Mouse (Mus musculus): ENCODE measurements at regions not wholly inside any gene's neighbourhood (a gene's known extent, or its start where the extent isn't known, plus 50 kb on each side); places are given as distances from the start of the nearest gene placed in this dataset.

GRCm38 (mm10) chr4:106232499-106232970, 83.5 kb upstream of the Usp24 start:
- TF ChIP-seq REST (IDR thresholded peaks at IDR 0.05; ENCODE audit: insufficient read depth, insufficient read length) (no peak), E2F4 (IDR thresholded peaks at IDR 0.05; ENCODE audit: insufficient read depth) (no peak), MYOD1 (IDR thresholded peaks at IDR 0.05; ENCODE audit: control insufficient read depth in 1 of 3, insufficient read length in 2 of 3, low read depth in 2 of 3) (no peak), CEBPB (IDR thresholded peaks at IDR 0.05; ENCODE audit: insufficient read depth, poor library complexity, severe bottlenecking) (no peak), SRF (IDR thresholded peaks at IDR 0.05; ENCODE audit: control insufficient read depth, insufficient read length, low read depth) (no peak), TCF3 (IDR thresholded peaks at IDR 0.05; ENCODE audit: insufficient read length, low read depth) (no peak), MAX (IDR thresholded peaks at IDR 0.05; ENCODE audit: low read depth) (no peak), MYOG (IDR thresholded peaks at IDR 0.05; ENCODE audit: control insufficient read depth in 1 of 3, insufficient read depth in 1 of 3, insufficient read length in 2 of 3, low read depth in 2 of 3) (no peak), POLR2A (IDR thresholded peaks at IDR 0.05; ENCODE audit: insufficient read length, low read depth) (no peak), TCF12 (IDR thresholded peaks at IDR 0.05; ENCODE audit: insufficient read depth, poor library complexity, severe bottlenecking) (no peak), POLR2AphosphoS2 (IDR thresholded peaks at IDR 0.05; ENCODE audit: insufficient read length, low read depth) (no peak), USF1 (IDR thresholded peaks at IDR 0.05; ENCODE audit: low read depth) (no peak)
- no peak overlapping the region for H3K4me2 ChIP-seq (ENCODE audit: low read depth)
- no peaks in the 10 kb centered on the region for H3K27me3 ChIP-seq (ENCODE audit: control insufficient read depth, insufficient read depth, insufficient read length)

GRCm38 (mm10) chr4:106244384-106244819, 71.6 kb upstream of the Usp24 start:
- no peaks in the 10 kb centered on the region for H3K27me3 ChIP-seq (ENCODE audit: control insufficient read depth, insufficient read depth, insufficient read length)
- no peaks in the 10 kb centered on the region for H3K36me3 ChIP-seq (ENCODE audit: control insufficient read depth, insufficient read depth)
- TF ChIP-seq MYOG (IDR thresholded peaks at IDR 0.05; ENCODE audit: control insufficient read depth in 1 of 3, insufficient read depth in 1 of 3, insufficient read length in 2 of 3, low read depth in 2 of 3), result no peak
- no peak for TF ChIP-seq MYOD1 (IDR thresholded peaks at IDR 0.05; ENCODE audit: control insufficient read depth in 1 of 3, insufficient read length in 2 of 3, low read depth in 2 of 3)
- TF ChIP-seq TCF3 (IDR thresholded peaks at IDR 0.05; ENCODE audit: insufficient read length, low read depth), result no peak
- no peak for TF ChIP-seq CEBPB (IDR thresholded peaks at IDR 0.05; ENCODE audit: insufficient read depth, poor library complexity, severe bottlenecking)
- no peak for TF ChIP-seq POLR2AphosphoS2 (IDR thresholded peaks at IDR 0.05; ENCODE audit: insufficient read length, low read depth)
- TF ChIP-seq SRF (IDR thresholded peaks at IDR 0.05; ENCODE audit: control insufficient read depth, insufficient read length, low read depth), result no peak
- no peak for TF ChIP-seq E2F4 (IDR thresholded peaks at IDR 0.05; ENCODE audit: insufficient read depth)
- no peak for TF ChIP-seq TCF12 (IDR thresholded peaks at IDR 0.05; ENCODE audit: insufficient read depth, poor library complexity, severe bottlenecking)
- no peak for TF ChIP-seq POLR2A (IDR thresholded peaks at IDR 0.05; ENCODE audit: insufficient read length, low read depth)
- no peak for TF ChIP-seq USF1 (IDR thresholded peaks at IDR 0.05; ENCODE audit: low read depth)
- TF ChIP-seq REST (IDR thresholded peaks at IDR 0.05; ENCODE audit: insufficient read depth, insufficient read length), result no peak
- TF ChIP-seq MAX (IDR thresholded peaks at IDR 0.05; ENCODE audit: low read depth), result no peak
- H3K4me3 ChIP-seq, result no peak overlapping the region
- no peak overlapping the region for H3K4me2 ChIP-seq (ENCODE audit: low read depth)
- no peak overlapping the region for H3ac ChIP-seq (ENCODE audit: control insufficient read depth, insufficient read length)
- H3K79me2 ChIP-seq (ENCODE audit: control insufficient read depth, insufficient read depth), result no peaks in the 10 kb centered on the region

More at GRCm38 (mm10) chr4:106232499-106232970, 83.5 kb upstream of the Usp24 start:
- no peaks in the 10 kb centered on the region for H3K79me2 ChIP-seq (ENCODE audit: control insufficient read depth, insufficient read depth)
- no peaks in the 10 kb centered on the region for H3K36me3 ChIP-seq (ENCODE audit: control insufficient read depth, insufficient read depth)
- no peak overlapping the region for H3K4me3 ChIP-seq
- no peak overlapping the region for H3ac ChIP-seq (ENCODE audit: control insufficient read depth, insufficient read length)

GRCm38 (mm10) chr4:106244826-106245510, 71.0 kb upstream of the Usp24 start:
- H3K79me2 ChIP-seq (ENCODE audit: control insufficient read depth, insufficient read depth), result no peaks in the 10 kb centered on the region
- TF ChIP-seq MYOG (IDR thresholded peaks at IDR 0.05; ENCODE audit: control insufficient read depth in 1 of 3, insufficient read depth in 1 of 3, insufficient read length in 2 of 3, low read depth in 2 of 3) (no peak), REST (IDR thresholded peaks at IDR 0.05; ENCODE audit: insufficient read depth, insufficient read length) (no peak), POLR2AphosphoS2 (IDR thresholded peaks at IDR 0.05; ENCODE audit: insufficient read length, low read depth) (no peak), MAX (IDR thresholded peaks at IDR 0.05; ENCODE audit: low read depth) (no peak), E2F4 (IDR thresholded peaks at IDR 0.05; ENCODE audit: insufficient read depth) (no peak)
- no peak overlapping the region for H3K4me3 ChIP-seq
- H3ac ChIP-seq (ENCODE audit: control insufficient read depth, insufficient read length), result no peak overlapping the region
- no peak overlapping the region for H3K4me2 ChIP-seq (ENCODE audit: low read depth)
- H3K27me3 ChIP-seq (ENCODE audit: control insufficient read depth, insufficient read depth, insufficient read length), result no peaks in the 10 kb centered on the region
- no peaks in the 10 kb centered on the region for H3K36me3 ChIP-seq (ENCODE audit: control insufficient read depth, insufficient read depth)

- no peaks in the 10 kb centered on the region for H3K27me3 ChIP-seq (ENCODE audit: control insufficient read depth, insufficient read depth, insufficient read length)
- TF ChIP-seq MAX (IDR thresholded peaks at IDR 0.05; ENCODE audit: low read depth) (no peak), E2F4 (IDR thresholded peaks at IDR 0.05; ENCODE audit: insufficient read depth) (no peak)
- H3K4me2 ChIP-seq (ENCODE audit: low read depth), result no peak overlapping the region
- H3ac ChIP-seq (ENCODE audit: control insufficient read depth, insufficient read length), result no peak overlapping the region
- H3K79me2 ChIP-seq (ENCODE audit: control insufficient read depth, insufficient read depth), result no peaks in the 10 kb centered on the region
- no peak overlapping the region for H3K4me3 ChIP-seq
- H3K36me3 ChIP-seq (ENCODE audit: control insufficient read depth, insufficient read depth), result no peaks in the 10 kb centered on the region
Measured at GRCm38 (mm10) chr4:106246695-106247094, 69.3 kb upstream of the Usp24 start.

GRCm38 (mm10) chr4:106247398-106247797, 68.6 kb upstream of the Usp24 start:
- Histone ChIP-seq H3ac (ENCODE audit: control insufficient read depth, insufficient read length) (no peak overlapping the region), H3K4me3 (no peak overlapping the region), H3K79me2 (ENCODE audit: control insufficient read depth, insufficient read depth) (no peaks in the 10 kb centered on the region), H3K27me3 (ENCODE audit: control insufficient read depth, insufficient read depth, insufficient read length) (no peaks in the 10 kb centered on the region), H3K36me3 (ENCODE audit: control insufficient read depth, insufficient read depth) (no peaks in the 10 kb centered on the region), H3K4me2 (ENCODE audit: low read depth) (no peak overlapping the region)
- TF ChIP-seq MYOD1 (IDR thresholded peaks at IDR 0.05; ENCODE audit: control insufficient read depth in 1 of 3, insufficient read length in 2 of 3, low read depth in 2 of 3), result no peak
- no peak for TF ChIP-seq POLR2A (IDR thresholded peaks at IDR 0.05; ENCODE audit: insufficient read length, low read depth)
- TF ChIP-seq USF1 (IDR thresholded peaks at IDR 0.05; ENCODE audit: low read depth), result no peak
- no peak for TF ChIP-seq CEBPB (IDR thresholded peaks at IDR 0.05; ENCODE audit: insufficient read depth, poor library complexity, severe bottlenecking)
- TF ChIP-seq MAX (IDR thresholded peaks at IDR 0.05; ENCODE audit: low read depth), result no peak
- TF ChIP-seq TCF3 (IDR thresholded peaks at IDR 0.05; ENCODE audit: insufficient read length, low read depth), result no peak
- no peak for TF ChIP-seq SRF (IDR thresholded peaks at IDR 0.05; ENCODE audit: control insufficient read depth, insufficient read length, low read depth)
- TF ChIP-seq E2F4 (IDR thresholded peaks at IDR 0.05; ENCODE audit: insufficient read depth), result no peak
- TF ChIP-seq REST (IDR thresholded peaks at IDR 0.05; ENCODE audit: insufficient read depth, insufficient read length), result no peak
- no peak for TF ChIP-seq MYOG (IDR thresholded peaks at IDR 0.05; ENCODE audit: control insufficient read depth in 1 of 3, insufficient read depth in 1 of 3, insufficient read length in 2 of 3, low read depth in 2 of 3)

All from myocyte (in vitro differentiated cells).